Mouse (Mus musculus) T-cell, adult 2 months (primary cell): Measurements from ENCODE around the gene Rbm47.

Experiments
- DNase-seq: peaks from one replicate; pipeline ENCODE4 v3.0.0; 2022; ENCODE audit warnings: low spot score

Rbm47 gene

GRCm38 (mm10) chr5:66124931-66125330 lies 48.0 kb downstream of the Rbm47 start:
- DNase-seq, result no peak

GRCm38 (mm10) chr5:66124089-66124400 lies 48.9 kb downstream of the Rbm47 start:
- DNase-seq, result no peak

GRCm38 (mm10) chr5:66123295-66124088 lies 49.4 kb downstream of the Rbm47 start:
- no peak for DNase-seq

GRCm38 (mm10) chr5:66121255-66121654 lies 51.7 kb downstream of the Rbm47 start:
- DNase-seq, result no peak

GRCm38 (mm10) chr5:66114751-66115150 lies 58.2 kb downstream of the Rbm47 start:
- no peak for DNase-seq

GRCm38 (mm10) chr5:66114208-66114607 lies 58.7 kb downstream of the Rbm47 start:
- DNase-seq, result no peak

- peak; percentile 5 for DNase-seq
Measured at GRCm38 (mm10) chr5:66112059-66112458, 60.9 kb downstream of the Rbm47 start.

- no peak for DNase-seq
Measured at GRCm38 (mm10) chr5:66106372-66106771, 66.5 kb downstream of the Rbm47 start.

- DNase-seq, result no peak
Measured at GRCm38 (mm10) chr5:66105946-66106345, 67.0 kb downstream of the Rbm47 start.

- no peak for DNase-seq
Measured at GRCm38 (mm10) chr5:66105366-66105765, 67.6 kb downstream of the Rbm47 start.

GRCm38 (mm10) chr5:66103386-66103785 lies 69.5 kb downstream of the Rbm47 start:
- DNase-seq, result no peak

- DNase-seq, result no peak
Measured at GRCm38 (mm10) chr5:66102821-66103220, 70.1 kb downstream of the Rbm47 start.

- DNase-seq, result peak; percentile 16
Measured at GRCm38 (mm10) chr5:66101577-66101976, 71.3 kb downstream of the Rbm47 start.

- DNase-seq, result no peak
Measured at GRCm38 (mm10) chr5:66100322-66100721, 72.6 kb downstream of the Rbm47 start.

GRCm38 (mm10) chr5:66098094-66098871 lies 74.6 kb downstream of the Rbm47 start:
- DNase-seq, result no peak

- DNase-seq, result no peak
Measured at GRCm38 (mm10) chr5:66096081-66096480, 76.8 kb downstream of the Rbm47 start.

- DNase-seq, result no peak
Measured at GRCm38 (mm10) chr5:66095166-66095565, 77.8 kb downstream of the Rbm47 start.

- DNase-seq, result no peak
Measured at GRCm38 (mm10) chr5:66090037-66090436, 82.9 kb downstream of the Rbm47 start.

GRCm38 (mm10) chr5:66089600-66089999 lies 83.3 kb downstream of the Rbm47 start:
- no peak for DNase-seq

GRCm38 (mm10) chr5:66088902-66089295 lies 84.0 kb downstream of the Rbm47 start:
- no peak for DNase-seq

- DNase-seq, result no peak
Measured at GRCm38 (mm10) chr5:66088247-66088901, 84.5 kb downstream of the Rbm47 start.

- DNase-seq, result no peak
Measured at GRCm38 (mm10) chr5:66086952-66087351, 86.0 kb downstream of the Rbm47 start.

- DNase-seq, result no peak
Measured at GRCm38 (mm10) chr5:66086304-66086703, 86.6 kb downstream of the Rbm47 start.
